Mouse (Mus musculus) ES-E14 (cell line): ENCODE data around the gene Cdh13. TPM values are rescaled to one million over a fixed set of nuclear protein-coding genes. Genes with fewer than 3 reads are reported as not detected.

Experiments
- DNase-seq: peaks from one replicate; pipeline ENCODE4 v3.0.0-alpha.2; 2013; ENCODE audit warnings: low read depth, low spot score
- H3K27ac ChIP-seq: 2 replicates; pipeline ENCODE4 v1.5.1; 2012; ENCODE audit warnings: low read depth, mild to moderate bottlenecking, low read length, moderate library complexity, mixed read lengths; ENCODE audit not compliant: poor library complexity, insufficient read depth, severe bottlenecking
- H3K36me3 ChIP-seq: 2 replicates; pipeline ENCODE4 v1.6.1; 2012; ENCODE audit warnings: mild to moderate bottlenecking, low read length, moderate library complexity, mixed read lengths; ENCODE audit not compliant: control insufficient read depth, poor library complexity, insufficient read depth, severe bottlenecking
- H3K4me1 ChIP-seq, 2 experiments: fragments of 150-350 bp in 1 of 2; sonication (generic) in 1 of 2; 2 replicates each; pipeline ENCODE4 v1.6.1; 2012; ENCODE audit warnings: low read length in 2 of 2, mild to moderate bottlenecking in 1 of 2, mixed read lengths in 1 of 2; ENCODE audit not compliant: control insufficient read depth in 2 of 2, insufficient read depth in 2 of 2, poor library complexity in 1 of 2
- H3K4me3 ChIP-seq, 2 experiments: fragments of 150-350 bp in 1 of 2; sonication (generic) in 1 of 2; 2 replicates each; pipeline ENCODE4 v1.5.1; 2012; ENCODE audit warnings: low read length in 2 of 2, low read depth in 1 of 2, mild to moderate bottlenecking in 1 of 2, mixed read lengths in 1 of 2; ENCODE audit not compliant: insufficient read depth in 1 of 2, poor library complexity in 1 of 2, severe bottlenecking in 1 of 2
- H3K9ac ChIP-seq: 2 replicates; pipeline ENCODE4 v1.6.1; 2012; ENCODE audit warnings: low read depth, mild to moderate bottlenecking, low read length, mixed read lengths; ENCODE audit not compliant: poor library complexity, insufficient read depth, severe bottlenecking
- H3K9me3 ChIP-seq: fragments of 150-350 bp; sonication (generic); 2 replicates; pipeline ENCODE4 v1.6.1; 2012; ENCODE audit warnings: low read depth, mild to moderate bottlenecking, low read length; ENCODE audit not compliant: control insufficient read depth, insufficient read depth
- CHD2 ChIP-seq: IDR thresholded peaks from 2 replicates; pipeline ENCODE4 v1.6.1; 2014; ENCODE audit warnings: mild to moderate bottlenecking, low read depth, low read length, inconsistent platforms
- HCFC1 ChIP-seq: IDR thresholded peaks from 2 replicates; pipeline ENCODE4 v1.6.1; 2012; ENCODE audit warnings: low read length, inconsistent platforms, borderline replicate concordance; ENCODE audit not compliant: insufficient read depth
- MAFK ChIP-seq: IDR thresholded peaks from 2 replicates; pipeline ENCODE4 v1.6.1; 2014; ENCODE audit warnings: mild to moderate bottlenecking, low read depth, low read length, inconsistent platforms; ENCODE audit not compliant: insufficient read depth
- ZC3H11A ChIP-seq: IDR thresholded peaks from 2 replicates; pipeline ENCODE4 v1.6.1; 2012; ENCODE audit warnings: low read depth, mild to moderate bottlenecking, inconsistent platforms, low read length, borderline replicate concordance
- ZNF384 ChIP-seq: IDR thresholded peaks from 2 replicates; pipeline ENCODE4 v1.6.1; 2012; ENCODE audit warnings: low read depth, low read length, inconsistent platforms
- in situ Hi-C, 2 experiments: fragments of 600-800 bp; cut with MboI; formaldehyde crosslinking; loops; one replicate each; pipeline ENCODE4 v1.15.1; 2025; ENCODE audit warnings: low sequenced_read_pairs in 2 of 2, inconsistent platforms in 1 of 2; ENCODE audit not compliant: unreplicated experiment in 2 of 2
- total RNA-seq: library from RNA; depleted of rRNA; stranded (reverse); fragments of 300-350 nt; gene quantifications from 2 replicates; pipeline ENCODE4 v1.2.3, GENCODE M21; 2012

Gene Cdh13
- total RNA-seq, 1 experiment = 1.3 TPM

DNA sequence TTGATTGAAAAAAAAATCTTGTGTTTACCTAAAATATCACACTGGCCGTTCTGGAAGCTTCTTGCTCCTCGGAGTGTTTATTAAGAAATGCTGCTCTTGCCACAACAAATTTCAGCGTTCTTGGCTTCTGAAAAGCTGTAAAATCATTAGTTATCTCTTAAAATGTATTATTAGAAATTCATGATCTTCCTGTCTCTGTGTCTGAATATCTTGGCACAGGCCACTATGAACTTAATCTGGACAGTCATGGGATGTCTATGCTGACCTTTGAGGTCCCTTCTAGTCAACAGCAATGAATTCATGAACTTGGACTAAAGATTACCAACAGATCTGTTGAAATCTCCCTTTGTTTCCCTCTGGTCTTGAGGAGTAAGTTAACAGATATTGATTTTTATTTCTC is 430.1 kb downstream of the Cdh13 start:
- in situ Hi-C loops = no loop called here
- no peak for DNase-seq
- TF ChIP-seq HCFC1 (no peak), CHD2 (no peak), ZNF384 (no peak), ZC3H11A (no peak), MAFK (no peak)
- Histone ChIP-seq H3K9me3 (no peaks in the 10 kb centered on the region), H3K4me3 (no peak overlapping the region), H3K9ac (no peak overlapping the region), H3K4me1 (no peaks in the 10 kb centered on the region), H3K27ac (no peak overlapping the region), H3K36me3 (no peaks in the 10 kb centered on the region)

DNA sequence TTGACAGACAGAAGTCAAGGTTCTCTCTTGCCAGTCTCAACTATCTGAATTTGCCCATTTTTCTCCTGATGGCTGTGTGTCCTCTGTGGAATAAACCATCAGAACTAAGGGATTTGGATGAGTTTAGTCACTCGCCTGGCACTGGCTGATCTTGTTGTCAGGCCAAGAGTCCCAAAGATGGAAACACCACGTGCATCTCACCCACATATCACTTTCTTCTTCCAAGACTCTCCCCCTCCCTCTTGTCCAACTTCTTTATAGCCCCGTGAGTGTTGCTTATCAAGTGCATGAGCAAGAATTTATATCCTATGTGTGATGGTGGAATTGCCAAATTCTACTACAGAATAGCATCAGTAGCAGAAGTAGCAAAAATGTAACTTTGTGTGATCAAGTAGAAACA is 439.4 kb downstream of the Cdh13 start:
- in situ Hi-C loops = no loop called here
- Histone ChIP-seq H3K36me3 (no peaks in the 10 kb centered on the region), H3K4me3 (no peak overlapping the region), H3K9ac (no peak overlapping the region), H3K27ac (no peak overlapping the region), H3K9me3 (no peaks in the 10 kb centered on the region), H3K4me1 (no peaks in the 10 kb centered on the region)
- TF ChIP-seq MAFK = no peak
- no peak for TF ChIP-seq ZNF384
- TF ChIP-seq HCFC1 = no peak
- TF ChIP-seq ZC3H11A = no peak
- no peak for TF ChIP-seq CHD2
- no peak for DNase-seq

DNA sequence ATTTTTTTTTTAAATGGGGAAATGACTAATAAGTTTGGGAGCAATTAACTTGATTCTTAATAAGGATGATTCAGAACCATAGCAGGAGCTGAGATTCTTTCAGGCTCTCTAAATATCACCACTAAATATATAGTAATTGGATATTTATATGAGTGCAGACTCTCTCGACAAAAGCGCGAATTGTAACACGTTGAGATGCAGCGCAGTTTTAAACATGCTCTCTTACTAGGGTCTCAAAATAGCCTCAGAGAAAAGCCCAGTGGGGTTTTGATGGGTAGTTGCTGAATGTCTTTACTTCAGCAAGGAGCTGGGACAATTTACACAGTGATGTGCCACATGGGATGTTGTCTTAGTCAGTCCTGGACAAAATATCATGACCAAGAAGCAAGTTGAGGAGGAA is 442.1 kb downstream of the Cdh13 start:
- TF ChIP-seq CHD2 = no peak
- no peak for TF ChIP-seq HCFC1
- no peak for TF ChIP-seq MAFK
- in situ Hi-C loops = no loop called here
- Histone ChIP-seq H3K27ac (no peak overlapping the region), H3K4me3 (no peak overlapping the region), H3K9ac (no peak overlapping the region), H3K9me3 (no peaks in the 10 kb centered on the region), H3K4me1 (no peaks in the 10 kb centered on the region), H3K36me3 (no peaks in the 10 kb centered on the region)
- no peak for DNase-seq

DNA sequence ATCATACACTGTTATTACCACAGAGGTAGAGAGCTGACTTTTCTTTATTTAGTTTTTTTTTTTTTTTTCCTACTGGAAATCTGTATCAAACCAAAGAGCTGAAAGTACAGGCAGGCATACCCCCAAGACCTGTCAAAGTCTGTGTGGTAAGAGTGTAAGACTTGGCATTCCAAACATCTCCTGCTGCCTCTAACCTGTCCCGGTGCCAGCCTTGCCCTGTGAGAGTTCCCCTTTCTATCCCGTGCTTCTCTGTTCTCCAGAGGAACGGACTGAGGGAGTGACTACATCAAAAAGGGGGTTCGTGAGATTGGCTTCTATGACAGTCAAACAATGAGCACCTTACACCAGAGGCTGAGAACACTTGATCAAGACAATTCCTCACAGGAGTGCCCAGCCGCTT is 458.2 kb downstream of the Cdh13 start:
- Histone ChIP-seq H3K4me3 (no peak overlapping the region), H3K27ac (no peak overlapping the region), H3K36me3 (no peaks in the 10 kb centered on the region), H3K4me1 (no peaks in the 10 kb centered on the region), H3K9ac (no peak overlapping the region), H3K9me3 (no peaks in the 10 kb centered on the region)
- DNase-seq = no peak
- in situ Hi-C loops = no loop called here
- TF ChIP-seq CHD2 (no peak), ZNF384 (no peak), HCFC1 (no peak), MAFK (no peak), ZC3H11A (no peak)

DNA sequence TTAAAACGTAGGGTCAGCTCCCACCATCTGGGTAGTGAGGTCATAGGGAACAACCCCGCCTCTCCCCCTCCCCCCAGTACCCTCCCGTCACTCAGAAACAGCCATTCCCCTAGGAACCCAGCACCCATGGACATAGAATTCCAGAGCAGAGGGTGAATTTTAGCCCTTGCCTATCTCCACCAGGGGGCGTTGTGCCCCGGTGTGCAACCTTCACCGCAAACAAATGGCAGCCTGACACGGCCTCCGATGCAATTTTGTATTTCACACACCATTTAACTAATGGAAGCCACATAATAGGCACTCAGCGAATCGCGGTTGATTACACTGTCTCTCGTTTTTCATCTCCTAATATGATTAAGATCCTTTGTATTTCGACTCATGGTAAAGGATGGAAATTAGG is 461.5 kb downstream of the Cdh13 start:
- H3K36me3 ChIP-seq = no peaks in the 10 kb centered on the region
- peak; percentile 30 for DNase-seq
- TF ChIP-seq CHD2 = no peak
- TF ChIP-seq ZC3H11A = peak; percentile 61
- H3K4me1 ChIP-seq = no peaks in the 10 kb centered on the region
- H3K9me3 ChIP-seq = no peaks in the 10 kb centered on the region
- no peak overlapping the region for H3K9ac ChIP-seq
- in situ Hi-C loops = no loop called here
- H3K27ac ChIP-seq = no peak overlapping the region
- no peak overlapping the region for H3K4me3 ChIP-seq
